ENCODE assay signal across 10 mouse cellular contexts in genomic region chr16:42910716-42911115, GRCm38 (mm10). TPM values are rescaled to one million over a fixed set of nuclear protein-coding genes. Genes with fewer than 3 reads are reported as not detected.
A peak's percentile ranks its signal among the peaks of the same experiment; 100 is the strongest.
DNase-seq lines count a peak whose midpoint lies in the region; ATAC-seq lines count a peak whose summit lies in the region.
"Had no signal": no experiment of that assay in that cellular context is flagged by ENCODE, and none has a peak within 500 bp of the region (broad histone marks: within the 10 kb centered on the region; RNA-seq: fewer than 3 reads in every experiment).

No protein-coding gene starts in this region.

- no peak for ATAC-seq in kidney, embryonic 16.5 days (ENCODE audit: low FRiP score, low TSS enrichment)
- ATAC-seq: hindbrain, postnatal 0 days had no signal

- no peaks in the 10 kb centered on the region for H3K27me3 ChIP-seq in kidney, embryonic 16.5 days (ENCODE audit: insufficient read depth, low read length)
- H3K27me3 ChIP-seq: megakaryocyte, embryonic 14.5 days had no signal

- 68% methylated on average over 3 of the region's 3 CpGs for WGBS in kidney, embryonic 16.5 days

- no peak overlapping the region for H3K27ac ChIP-seq in kidney, embryonic 16.5 days (ENCODE audit: low read length)

- DNase-seq in kidney, postnatal 36 days = peak; percentile 15 to 21
- peak; percentile 52 for DNase-seq in cerebellum, adult 8-10 months
- peak; percentile 75 to 76 for DNase-seq in heart, adult 9 months (ENCODE audit: low spot score in 2 of 2)
- peak; percentile 34 for DNase-seq in lung, postnatal 25 days (ENCODE audit: low spot score)
- no peak for DNase-seq in thymus, postnatal 10 days (ENCODE audit: low spot score in 2 of 2)
- DNase-seq in testis, postnatal 10 days (ENCODE audit: low spot score) = no peak

- H3K9ac ChIP-seq in kidney, embryonic 16.5 days (replicated peaks; ENCODE audit: low read length) = no peak overlapping the region

- H3K9me3 ChIP-seq in kidney, embryonic 16.5 days (ENCODE audit: low read length) = no peaks in the 10 kb centered on the region
- H3K9me3 ChIP-seq: limb, embryonic 10.5 days; megakaryocyte, embryonic 14.5 days had no signal

- H3K4me2 ChIP-seq in kidney, embryonic 16.5 days (replicated peaks; ENCODE audit: low read depth, low read length) = no peak overlapping the region

- peaks cover 8% of the 10 kb centered on the region for H3K4me1 ChIP-seq in kidney, embryonic 16.5 days (ENCODE audit: insufficient read depth, low read length)

- no peaks in the 10 kb centered on the region for H3K36me3 ChIP-seq in kidney, embryonic 16.5 days (ENCODE audit: insufficient read depth, low read length)
- H3K36me3 ChIP-seq: limb, embryonic 10.5 days had no signal

- no peak overlapping the region for H3K4me3 ChIP-seq in kidney, embryonic 16.5 days (ENCODE audit: low read length)
- H3K4me3 ChIP-seq: limb, embryonic 10.5 days had no signal

RNA-seq across cellular contexts. Expression of gene Zbtb20, which starts 35.0 kb away (rescaled TPM):
- 44.6 and 49.4 TPM in 2 replicates for polyA plus RNA-seq in kidney, embryonic 16.5 days (2015; fragmentation: Nextera tagmentation; extraction: Ambion mirVana)

Comparison
In these comparisons a context has a peak if more than half of its experiments do, and no peak if none do; other contexts are left out.
1. DNase-seq: peak in kidney, postnatal 36 days (2 of 2), cerebellum, adult 8-10 months (single experiment), heart, adult 9 months (2 of 2) and lung, postnatal 25 days (single experiment); none in thymus, postnatal 10 days (0 of 2) and testis, postnatal 10 days (single experiment).